Mouse (Mus musculus) cerebellum, adult 11 months (tissue): ENCODE measurements around the gene Gm21883.
"Not testable (repeated sequence)": the region's sequence is repeated elsewhere in the genome, so short reads cannot be mapped to it uniquely, and the experiment has no call there.

Source experiments
- DNase-seq: peaks from one replicate; pipeline ENCODE4 v3.0.0; 2022

Gene Gm21883

GRCm38 (mm10) chrX:31574183-31574582 lies at the start of gene Gm21883:
TSS of gene Gm21883 (minus strand) at chrX:31574283.
- DNase-seq: not testable (repeated sequence)

GRCm38 (mm10) chrX:31618820-31619219 lies 44.7 kb upstream of the Gm21883 start, which contains the start of gene Spin2e:
TSS of gene Spin2e (minus strand) at chrX:31618920.
- DNase-seq: not testable (repeated sequence)
